21 mouse cellular contexts compared by ENCODE assay signal in genomic region chr7:139179299-139179698, GRCm38 (mm10). TPM values are rescaled to one million over a fixed set of nuclear protein-coding genes. Genes with fewer than 3 reads are reported as not detected.
"Had no signal": no experiment of that assay in that cellular context is flagged by ENCODE, and none has a peak within 500 bp of the region (broad histone marks: within the 10 kb centered on the region; RNA-seq: fewer than 3 reads in every experiment).

No protein-coding gene starts in this region.

- H3K27ac ChIP-seq: limb, embryonic 12.5 days; limb, embryonic 15.5 days; liver, embryonic 14.5 days; macrophage; midbrain, embryonic 12.5 days; midbrain, embryonic 15.5 days; neural tube, embryonic 12.5 days; neural tube, embryonic 15.5 days; stomach, embryonic 15.5 days had no signal

- DNase-seq: kidney, adult 18-20 months; kidney, adult 9 months; kidney, postnatal 14 days; kidney, postnatal 4 days; left cerebral cortex, postnatal 4 days; liver, postnatal 0 days; lung, embryonic 14.5 days; spleen, adult 18-20 months; thymus, postnatal 25 days had no signal

- H3K4me1 ChIP-seq: limb, embryonic 12.5 days; limb, embryonic 15.5 days; midbrain, embryonic 12.5 days; midbrain, embryonic 15.5 days; neural tube, embryonic 12.5 days; neural tube, embryonic 15.5 days; stomach, embryonic 15.5 days had no signal

- H3K4me3 ChIP-seq: limb, embryonic 12.5 days; limb, embryonic 15.5 days; midbrain, embryonic 12.5 days; midbrain, embryonic 15.5 days; neural tube, embryonic 12.5 days; neural tube, embryonic 15.5 days; stomach, embryonic 15.5 days had no signal

RNA-seq across cellular contexts. Expression of gene Stk32c, which starts 33.8 kb away (rescaled TPM):
- total RNA-seq: megakaryocyte, adult 5-6 weeks had no signal
- polyA plus RNA-seq: liver, embryonic 11.5 days; liver, postnatal 0 days; thymus, postnatal 0 days had no signal
